Mouse (Mus musculus) CH12.LX (cell line): ENCODE measurements at regions not wholly inside any gene's neighbourhood (a gene's known extent, or its start where the extent isn't known, plus 50 kb on each side); places are given as distances from the start of the nearest gene placed in this dataset.

Experiments used
- DNase-seq: peaks from one replicate; pipeline ENCODE4 v3.0.0-alpha.2; 2013; ENCODE audit errors: extremely low read depth
- H3K27ac ChIP-seq: 2 replicates; pipeline ENCODE4 v1.5.1; 2012; ENCODE audit warnings: low read depth, mild to moderate bottlenecking, control low read depth, moderate library complexity; ENCODE audit not compliant: insufficient read depth
- H3K27me3 ChIP-seq: replicated peaks from 2 replicates; pipeline ENCODE3; 2012; ENCODE audit warnings: inconsistent platforms
- H3K36me3 ChIP-seq, 2 experiments: replicated peaks in 1 of 2; 2 replicates each; pipeline versions ENCODE3 to v1.6.1; 2012; ENCODE audit warnings: inconsistent platforms in 1 of 2, low read length in 1 of 2, mild to moderate bottlenecking in 1 of 2, mixed read lengths in 1 of 2, moderate library complexity in 1 of 2; ENCODE audit not compliant: control insufficient read depth in 1 of 2, insufficient read depth in 1 of 2
- H3K4me1 ChIP-seq, 2 experiments: 2 replicates each; pipeline ENCODE4 v1.6.1; 2012; ENCODE audit warnings: inconsistent platforms in 1 of 2, moderate library complexity in 1 of 2; ENCODE audit not compliant: insufficient read depth in 2 of 2, control insufficient read depth in 1 of 2
- H3K4me2 ChIP-seq: 2 replicates; pipeline ENCODE4 v1.6.1; 2012; ENCODE audit warnings: low read depth, mild to moderate bottlenecking, control low read depth; ENCODE audit not compliant: poor library complexity, insufficient read depth, severe bottlenecking
- H3K4me3 ChIP-seq, 3 experiments: fragments of 150-350 bp in 1 of 3; sonication (generic) in 1 of 3; replicated peaks in 1 of 3; 2 replicates each; pipeline versions ENCODE3 to v1.5.1; 2011 to 2012; ENCODE audit warnings: low read depth in 2 of 3, low read length in 2 of 3, mild to moderate bottlenecking in 2 of 3, moderate library complexity in 2 of 3, control low read depth in 1 of 3, improper control_type of control experiment in 1 of 3, inconsistent platforms in 1 of 3, mixed read lengths in 1 of 3; ENCODE audit not compliant: poor library complexity in 1 of 3
- H3K79me2 ChIP-seq: replicated peaks from 2 replicates; pipeline ENCODE4 v1.6.1; 2012; ENCODE audit warnings: mild to moderate bottlenecking, moderate library complexity; ENCODE audit not compliant: control insufficient read depth, poor library complexity, insufficient read depth, severe bottlenecking; ENCODE audit errors: extremely low read depth
- H3K9ac ChIP-seq: 2 replicates; pipeline ENCODE4 v1.6.1; 2012; ENCODE audit warnings: low read depth, mild to moderate bottlenecking, control low read depth, moderate library complexity; ENCODE audit not compliant: insufficient read depth
- H3K9me3 ChIP-seq: replicated peaks from 2 replicates; pipeline ENCODE3; 2012; ENCODE audit warnings: low read length, inconsistent platforms, mixed read lengths
- BHLHE40 ChIP-seq: IDR thresholded peaks from 2 replicates; pipeline ENCODE4 v1.6.1; 2011; ENCODE audit warnings: mild to moderate bottlenecking, low read depth, low read length, improper control_type of control experiment
- CTCF ChIP-seq, 2 experiments: IDR thresholded peaks in 1 of 2; conservative IDR thresholded peaks in 1 of 2; 2 replicates each; pipeline ENCODE4 v1.5.1; 2011 to 2012; ENCODE audit warnings: low read depth in 2 of 2, low read length in 2 of 2, improper control_type of control experiment in 1 of 2, inconsistent platforms in 1 of 2, mild to moderate bottlenecking in 1 of 2, moderate library complexity in 1 of 2
- ELF1 ChIP-seq: IDR thresholded peaks from 2 replicates; pipeline ENCODE4 v1.6.1; 2014; ENCODE audit warnings: low read depth, mild to moderate bottlenecking, inconsistent platforms, low read length, improper control_type of control experiment
- ETS1 ChIP-seq: conservative IDR thresholded peaks from 2 replicates; pipeline ENCODE4 v1.6.1; 2012; ENCODE audit warnings: low read depth, mild to moderate bottlenecking, inconsistent platforms, low read length, improper control_type of control experiment, moderate library complexity
- HCFC1 ChIP-seq: IDR thresholded peaks from 2 replicates; pipeline ENCODE4 v1.6.1; 2012; ENCODE audit warnings: low read depth, mild to moderate bottlenecking, inconsistent platforms, low read length, improper control_type of control experiment
- IRF4 ChIP-seq: IDR thresholded peaks from 2 replicates; pipeline ENCODE4 v1.6.1; 2014; ENCODE audit warnings: low read depth, mild to moderate bottlenecking, inconsistent platforms, low read length, improper control_type of control experiment
- JUND ChIP-seq: conservative IDR thresholded peaks from 2 replicates; pipeline ENCODE4 v1.6.1; 2011; ENCODE audit warnings: low read depth, low read length, improper control_type of control experiment
- MAX ChIP-seq: IDR thresholded peaks from 2 replicates; pipeline ENCODE4 v1.6.1; 2011; ENCODE audit warnings: low read length, improper control_type of control experiment
- MXI1 ChIP-seq: IDR thresholded peaks from 2 replicates; pipeline ENCODE4 v1.6.1; 2011; ENCODE audit warnings: mild to moderate bottlenecking, low read depth, low read length, improper control_type of control experiment
- MYC ChIP-seq: IDR thresholded peaks from 2 replicates; pipeline ENCODE4 v1.6.1; 2011; ENCODE audit warnings: low read depth, mild to moderate bottlenecking, improper control_type of control experiment, low read length
- NRF1 ChIP-seq: IDR thresholded peaks from 2 replicates; pipeline ENCODE4 v1.6.1; 2014; ENCODE audit warnings: low read depth, mild to moderate bottlenecking, inconsistent platforms, low read length, improper control_type of control experiment, moderate library complexity
- PAX5 ChIP-seq: IDR thresholded peaks from 2 replicates; pipeline ENCODE4 v1.6.1; 2012; ENCODE audit warnings: low read length, inconsistent platforms, mixed read lengths
- POLR2A ChIP-seq: IDR thresholded peaks from 2 replicates; pipeline ENCODE4 v1.6.1; 2011; ENCODE audit warnings: low read depth, mild to moderate bottlenecking, improper control_type of control experiment, low read length
- POLR2AphosphoS2 ChIP-seq: IDR thresholded peaks from 2 replicates; pipeline ENCODE4 v1.6.1; 2011; ENCODE audit warnings: low read depth, low read length, improper control_type of control experiment
- RCOR1 ChIP-seq: conservative IDR thresholded peaks from 2 replicates; pipeline ENCODE4 v1.6.1; 2012; ENCODE audit warnings: low read depth, mild to moderate bottlenecking, inconsistent platforms, low read length, improper control_type of control experiment
- SIN3A ChIP-seq: IDR thresholded peaks from 2 replicates; pipeline ENCODE4 v1.6.1; 2012; ENCODE audit warnings: low read length, improper control_type of control experiment, inconsistent platforms
- TBP ChIP-seq: conservative IDR thresholded peaks from 2 replicates; pipeline ENCODE4 v1.6.1; 2011; ENCODE audit warnings: low read depth, low read length, improper control_type of control experiment
- USF2 ChIP-seq: conservative IDR thresholded peaks from 2 replicates; pipeline ENCODE4 v1.6.1; 2011; ENCODE audit warnings: low read depth, low read length, improper control_type of control experiment
- ZMIZ1 ChIP-seq: IDR thresholded peaks from 2 replicates; pipeline ENCODE4 v1.6.1; 2012; ENCODE audit warnings: low read depth, mild to moderate bottlenecking, inconsistent platforms, low read length, improper control_type of control experiment
- ZNF384 ChIP-seq: IDR thresholded peaks from 2 replicates; pipeline ENCODE4 v1.6.1; 2012; ENCODE audit warnings: low read depth, low read length, improper control_type of control experiment, inconsistent platforms
- dilution Hi-C: fragments of 300-500 bp; cut with MboI; formaldehyde crosslinking; loops from 2 replicates; pipeline ENCODE4 v1.14.3; 2020; ENCODE audit warnings: low sequenced_read_pairs; ENCODE audit not compliant: extremely low pct_unique_long_range_greater_than_20kb, extremely low pct_ligation_motif_present
- in situ Hi-C: fragments of 300-500 bp; cut with MboI; formaldehyde crosslinking; loops from 3 replicates; pipeline ENCODE4 v1.14.3; 2019; ENCODE audit warnings: low sequenced_read_pairs, low pct_ligation_motif_present, low pct_unique_long_range_greater_than_20kb, mixed read lengths

DNA sequence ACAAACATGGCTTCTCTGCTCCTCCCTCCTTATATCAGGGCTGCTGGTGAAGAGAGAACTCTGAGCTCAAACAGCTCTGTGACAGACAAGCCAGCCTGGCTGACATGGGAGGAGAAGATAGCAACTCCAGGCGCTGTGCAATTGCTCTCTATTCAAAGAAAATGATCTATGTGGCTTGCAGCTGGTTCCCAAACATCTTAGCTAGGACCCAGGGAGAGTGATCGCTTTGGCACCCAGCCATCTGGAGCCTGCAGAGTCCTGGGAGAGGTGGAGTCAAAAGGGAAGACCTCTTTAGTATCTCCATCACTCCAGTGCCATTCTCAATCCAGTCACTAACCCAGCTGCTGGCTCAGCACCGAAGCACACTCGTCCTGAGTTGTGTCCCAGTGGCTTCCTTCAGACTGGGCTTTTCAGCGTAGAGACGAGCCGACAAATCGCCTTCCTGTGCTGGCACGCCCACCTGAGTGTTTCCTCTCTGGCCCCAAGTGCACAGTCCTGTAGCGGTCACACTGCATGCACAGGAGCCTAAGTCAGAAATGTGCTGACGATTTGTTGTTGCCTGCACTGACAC lies 145.1 kb upstream of the Phyhipl start:
- no peak for TF ChIP-seq ELF1
- TF ChIP-seq POLR2AphosphoS2: no peak
- TF ChIP-seq ZMIZ1: no peak
- no peak for TF ChIP-seq SIN3A
- no peak for TF ChIP-seq HCFC1
- TF ChIP-seq IRF4: no peak
- TF ChIP-seq JUND: no peak
- no peak for TF ChIP-seq BHLHE40
- TF ChIP-seq POLR2A: no peak
- no peak for TF ChIP-seq TBP
- no peak for TF ChIP-seq RCOR1
- TF ChIP-seq ETS1: no peak
- no peak for DNase-seq
- Histone ChIP-seq H3K27me3 (no peaks in the 10 kb centered on the region), H3K27ac (no peak overlapping the region), H3K4me3 (no peak overlapping the region), H3K9me3 (peaks cover 67% of the 10 kb centered on the region), H3K9ac (no peak overlapping the region), H3K79me2 (no peaks in the 10 kb centered on the region), H3K4me2 (no peak overlapping the region), H3K4me1 (no peaks in the 10 kb centered on the region), H3K36me3 (no peaks in the 10 kb centered on the region)
- dilution Hi-C loops (no loop called here), in situ Hi-C loops (no loop called here)

- no peak for DNase-seq
- peaks cover 59% of the 10 kb centered on the region for H3K9me3 ChIP-seq
- dilution Hi-C loops (no loop called here), in situ Hi-C loops (no loop called here)
- no peaks in the 10 kb centered on the region for H3K79me2 ChIP-seq
- no peak overlapping the region for H3K4me3 ChIP-seq
- H3K4me2 ChIP-seq: no peak overlapping the region
- no peaks in the 10 kb centered on the region for H3K4me1 ChIP-seq
- H3K27me3 ChIP-seq: no peaks in the 10 kb centered on the region
- H3K27ac ChIP-seq: no peak overlapping the region
- no peak for TF ChIP-seq MYC
- no peak for TF ChIP-seq NRF1
- TF ChIP-seq USF2: no peak
- TF ChIP-seq PAX5: no peak
- TF ChIP-seq ZNF384: no peak
- TF ChIP-seq MXI1: no peak
- no peak for TF ChIP-seq CTCF (conservative IDR thresholded peaks at IDR 0.05 in 1 of 2, IDR thresholded peaks at IDR 0.05 in 1 of 2; ENCODE audit: low read depth in 2 of 2, low read length in 2 of 2)
- no peak for TF ChIP-seq MAX
- TF ChIP-seq BHLHE40: no peak
- TF ChIP-seq ZMIZ1: no peak
- H3K9ac ChIP-seq: no peak overlapping the region
- no peaks in the 10 kb centered on the region for H3K36me3 ChIP-seq
These were observed 144.1 kb upstream of the Phyhipl start for GRCm38 (mm10) chr10:70799906-70800305.
